9 mouse cellular contexts compared by ENCODE assay signal in the genomic region with DNA sequence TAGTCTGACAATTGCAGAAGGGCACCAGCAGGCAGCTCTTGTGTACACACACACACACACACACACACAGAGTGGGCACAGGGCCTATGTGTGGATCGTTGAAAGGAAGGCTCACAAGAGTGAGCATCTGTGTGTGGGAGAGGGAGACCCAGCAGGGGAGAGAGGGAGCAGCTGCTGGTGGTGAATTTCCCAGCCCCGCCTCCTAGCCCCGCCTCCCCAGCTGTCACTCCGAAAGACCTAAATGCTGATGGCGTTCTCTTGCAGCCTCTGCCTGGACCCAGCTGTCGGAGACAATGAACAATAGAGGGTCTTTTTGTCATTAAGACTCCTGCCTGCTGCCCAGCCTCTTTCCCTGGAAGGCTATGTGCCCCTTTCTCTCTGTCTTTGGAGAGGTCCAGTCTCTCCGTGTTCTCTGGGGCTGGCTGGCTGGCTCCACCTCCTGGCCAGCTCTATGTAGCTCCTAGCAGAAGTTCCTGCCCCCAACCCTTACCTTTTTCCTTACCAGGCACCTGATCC. TPM values are rescaled to one million over a fixed set of nuclear protein-coding genes. Genes with fewer than 3 reads are reported as not detected.
DNase-seq lines count a peak whose midpoint lies in the region; ATAC-seq and TF ChIP-seq lines count a peak whose summit lies in the region.
"Had no signal": no experiment of that assay in that cellular context is flagged by ENCODE, and none has a peak within 500 bp of the region (broad histone marks: within the 10 kb centered on the region; RNA-seq: fewer than 3 reads in every experiment).

No protein-coding gene starts in this region.

- peaks cover 1% of the 10 kb centered on the region for H3K4me1 ChIP-seq in ES-Bruce4 (ENCODE audit: control insufficient read depth, insufficient read depth, low read length)
- peaks cover 67% of the 10 kb centered on the region for H3K4me1 ChIP-seq in forebrain, embryonic 12.5 days
- peaks cover 27% of the 10 kb centered on the region for H3K4me1 ChIP-seq in lung, embryonic 15.5 days

- no peak overlapping the region for H3K27ac ChIP-seq in ES-Bruce4 (ENCODE audit: insufficient read depth, low read length)
- peak overlapping the region; percentile 99 for H3K27ac ChIP-seq in forebrain, embryonic 12.5 days
- no peak overlapping the region for H3K27ac ChIP-seq in lung, embryonic 15.5 days

- H3K4me2 ChIP-seq in forebrain, embryonic 12.5 days = peak overlapping the region; percentile 86
- H3K4me2 ChIP-seq in lung, embryonic 15.5 days = peak overlapping the region; percentile 67

- peak overlapping the region; percentile 22; the same call in 1 of the 2 replicates for H3K4me3 ChIP-seq in ES-Bruce4 (ENCODE audit: low read depth, low read length)
- H3K4me3 ChIP-seq in forebrain, embryonic 12.5 days (replicated peaks) = peak overlapping the region; percentile 50
- H3K4me3 ChIP-seq in lung, embryonic 15.5 days = peak overlapping the region; percentile 36

- H3K9me3 ChIP-seq in ES-Bruce4 (replicated peaks; ENCODE audit: control insufficient read depth, insufficient read depth, low read length, poor library complexity, severe bottlenecking) = no peaks in the 10 kb centered on the region
- H3K9me3 ChIP-seq in forebrain, embryonic 12.5 days = no peaks in the 10 kb centered on the region
- no peaks in the 10 kb centered on the region for H3K9me3 ChIP-seq in lung, embryonic 15.5 days

- TF ChIP-seq CTCF in ES-Bruce4 (IDR thresholded peaks at IDR 0.05; ENCODE audit: low read depth, low read length) = peak; percentile 48

- no peaks in the 10 kb centered on the region for H3K36me3 ChIP-seq in ES-Bruce4 (ENCODE audit: control insufficient read depth, insufficient read depth, low read length, poor library complexity, severe bottlenecking)
- no peaks in the 10 kb centered on the region for H3K36me3 ChIP-seq in forebrain, embryonic 12.5 days (replicated peaks)
- H3K36me3 ChIP-seq in lung, embryonic 15.5 days = no peaks in the 10 kb centered on the region

- DNase-seq in brain, embryonic 18.5 days (ENCODE audit: low read depth, low spot score) = peak; percentile 91
- peak; percentile 97 for DNase-seq in layer of hippocampus, adult 9-11 months
- peak; percentile 94 for DNase-seq in retina, embryonic 14.5 days (ENCODE audit: low spot score)
- DNase-seq in urinary bladder, adult 2 months (ENCODE audit: low spot score) = no peak

- TF ChIP-seq POLR2A in ES-Bruce4 (IDR thresholded peaks at IDR 0.05; ENCODE audit: insufficient read depth, low read length) = no peak

- H3K27me3 ChIP-seq in ES-Bruce4 (ENCODE audit: control insufficient read depth, insufficient read depth, low read length, poor library complexity, severe bottlenecking) = 0 out of 2 replicates have a peak, but pooled peaks cover 4% of the 10 kb centered on the region
- peaks cover 40% of the 10 kb centered on the region for H3K27me3 ChIP-seq in forebrain, embryonic 12.5 days
- peaks cover 40% of the 10 kb centered on the region for H3K27me3 ChIP-seq in lung, embryonic 15.5 days

- TF ChIP-seq EP300 in ES-Bruce4 (IDR thresholded peaks at IDR 0.05; ENCODE audit: insufficient read depth, low read depth, low read length) = peak; percentile 82; the same call in 1 of the 2 replicates

- peak; percentile 90 for ATAC-seq in forebrain, embryonic 12.5 days (ENCODE audit: low FRiP score)
- ATAC-seq in hematopoietic stem cell, adult 5-6 weeks (replicated peaks in 1 of 2; ENCODE audit: insufficient read depth in 1 of 2, low FRiP score in 2 of 2, low TSS enrichment in 1 of 2, low read depth in 1 of 2, poor library complexity in 2 of 2, severe bottlenecking in 2 of 2) = peak; percentile 30 to 48; a peak in 1 of 4 replicates
- peak; percentile 74; the same call in 1 of the 2 replicates for ATAC-seq in lung, embryonic 15.5 days (ENCODE audit: borderline replicate concordance, extremely low read depth, low FRiP score, low TSS enrichment)

- H3K9ac ChIP-seq in ES-Bruce4 (ENCODE audit: low read depth, poor library complexity, severe bottlenecking) = no peak overlapping the region
- peak overlapping the region; percentile 56 for H3K9ac ChIP-seq in forebrain, embryonic 12.5 days
- no peak overlapping the region for H3K9ac ChIP-seq in lung, embryonic 15.5 days

- WGBS in forebrain, embryonic 12.5 days = 1% methylated on average over 7 of the region's 7 CpGs
- WGBS in lung, embryonic 15.5 days = 0% methylated on average over 7 of the region's 7 CpGs

RNA-seq across cellular contexts. Expression of a gene that starts 0.5 kb away (rescaled TPM):
- 0.93 TPM in 1 of 2 replicates, not detected in the other for polyA plus RNA-seq in ES-Bruce4 (2011; ENCODE audit: insufficient read depth, insufficient read length, low read depth, missing spikeins)
- 41.6 and 44.8 TPM in 2 replicates for polyA plus RNA-seq in forebrain, embryonic 12.5 days (2016; fragmentation: Nextera tagmentation; extraction: Ambion mirVana)
- total RNA-seq in hematopoietic stem cell, adult 5-6 weeks (2017) = not detected in 2 replicates
- 0.71 and 1.1 TPM in 2 replicates for polyA plus RNA-seq in lung, embryonic 15.5 days (2015; fragmentation: Nextera tagmentation; extraction: Ambion mirVana)
- polyA plus RNA-seq in urinary bladder, adult 2 months (2012; rRNA removed) = 0.15 and 0.22 TPM in 2 replicates

RNA-seq across cellular contexts. Expression of a gene that starts 3.4 kb away (rescaled TPM):
- polyA plus RNA-seq in ES-Bruce4 (2011; ENCODE audit: insufficient read depth, insufficient read length, low read depth, missing spikeins) = not detected in 2 replicates
- polyA plus RNA-seq in forebrain, embryonic 12.5 days (2016; fragmentation: Nextera tagmentation; extraction: Ambion mirVana) = not detected in 2 replicates
- total RNA-seq in hematopoietic stem cell, adult 5-6 weeks (2017) = not detected in 2 replicates
- polyA plus RNA-seq in lung, embryonic 15.5 days (2015; fragmentation: Nextera tagmentation; extraction: Ambion mirVana) = not detected in 2 replicates
- polyA plus RNA-seq in urinary bladder, adult 2 months (2012; rRNA removed) = not detected in 2 replicates
- total RNA-seq: gastrocnemius, postnatal 4 days had no signal

RNA-seq across cellular contexts. Expression of a gene that starts 30.1 kb away (rescaled TPM):
- 1.0 and 1.4 TPM in 2 replicates for polyA plus RNA-seq in ES-Bruce4 (2011; ENCODE audit: insufficient read depth, insufficient read length, low read depth, missing spikeins)
- 0.80 and 1.4 TPM in 2 replicates for polyA plus RNA-seq in forebrain, embryonic 12.5 days (2016; fragmentation: Nextera tagmentation; extraction: Ambion mirVana)
- 1.9 and 2.0 TPM in 2 replicates for total RNA-seq in hematopoietic stem cell, adult 5-6 weeks (2017)
- 0.29 and 0.40 TPM in 2 replicates for polyA plus RNA-seq in lung, embryonic 15.5 days (2015; fragmentation: Nextera tagmentation; extraction: Ambion mirVana)
- 0.65 and 1.3 TPM in 2 replicates for polyA plus RNA-seq in urinary bladder, adult 2 months (2012; rRNA removed)

RNA-seq across cellular contexts. Expression of a gene that starts 55.7 kb away (rescaled TPM):
- polyA plus RNA-seq in ES-Bruce4 (2011; ENCODE audit: insufficient read depth, insufficient read length, low read depth, missing spikeins) = 48.8 and 57.0 TPM in 2 replicates
- 8.4 and 10.8 TPM in 2 replicates for polyA plus RNA-seq in forebrain, embryonic 12.5 days (2016; fragmentation: Nextera tagmentation; extraction: Ambion mirVana)
- total RNA-seq in hematopoietic stem cell, adult 5-6 weeks (2017) = not detected in 2 replicates
- 35.4 and 36.1 TPM in 2 replicates for polyA plus RNA-seq in lung, embryonic 15.5 days (2015; fragmentation: Nextera tagmentation; extraction: Ambion mirVana)
- polyA plus RNA-seq in urinary bladder, adult 2 months (2012; rRNA removed) = 5.1 and 6.5 TPM in 2 replicates

Comparison
In these comparisons a context has a peak if more than half of its experiments do, and no peak if none do; other contexts are left out.
1. ATAC-seq: peak in every context shown above with its lines; median percentile 90 in forebrain, embryonic 12.5 days; 74 in lung, embryonic 15.5 days; 39 in hematopoietic stem cell, adult 5-6 weeks.
2. RNA of a gene that starts 0.5 kb away (polyA plus RNA-seq): 41.6 to 44.8 TPM in forebrain, embryonic 12.5 days; 0.71 to 1.1 TPM in lung, embryonic 15.5 days, 0.93 TPM in ES-Bruce4 and 0.15 to 0.22 TPM in urinary bladder, adult 2 months; every median in the first group is over 10 times any median in the second.
3. Peak in every context shown above with its lines, with median percentiles within 50 percentile points of each other: H3K4me3 ChIP-seq.